Mouse (Mus musculus) cerebellum, adult 18-20 months (tissue): ENCODE data around the gene Olfr1102.

Experiments used
- DNase-seq, 2 experiments: peaks; one replicate each; pipeline ENCODE4 v3.0.0; 2021

Gene Olfr1102

GRCm38 (mm10) chr2:86998098-86998497, at the start of gene Olfr1102:
Gene Olfr1102 (plus strand): TSS chr2:86998398.
- no peak for DNase-seq

DNA sequence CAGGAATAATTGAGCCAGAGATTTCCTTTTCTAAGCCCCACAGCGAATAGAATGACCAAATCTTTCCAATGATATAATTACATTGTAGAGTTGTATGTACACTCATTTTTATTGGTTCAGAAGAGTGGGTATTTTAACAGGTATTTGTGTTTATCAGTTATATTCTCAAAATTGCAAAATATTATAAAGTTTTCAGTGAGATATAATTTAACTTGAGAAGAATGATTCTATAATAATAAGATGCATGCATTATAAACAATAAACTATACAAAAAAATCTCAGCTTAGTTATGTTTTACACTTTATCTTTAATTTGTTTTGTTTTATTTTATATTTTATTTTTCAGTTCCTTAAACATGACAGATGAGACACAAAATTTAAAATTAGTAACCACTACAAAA, 37.6 kb upstream of the Olfr1102 start, which contains the start of gene Olfr1099:
Gene Olfr1099, minus strand, starts transcription at position 101 of the 400 bp plus-strand sequence.
- no peak for DNase-seq

DNA sequence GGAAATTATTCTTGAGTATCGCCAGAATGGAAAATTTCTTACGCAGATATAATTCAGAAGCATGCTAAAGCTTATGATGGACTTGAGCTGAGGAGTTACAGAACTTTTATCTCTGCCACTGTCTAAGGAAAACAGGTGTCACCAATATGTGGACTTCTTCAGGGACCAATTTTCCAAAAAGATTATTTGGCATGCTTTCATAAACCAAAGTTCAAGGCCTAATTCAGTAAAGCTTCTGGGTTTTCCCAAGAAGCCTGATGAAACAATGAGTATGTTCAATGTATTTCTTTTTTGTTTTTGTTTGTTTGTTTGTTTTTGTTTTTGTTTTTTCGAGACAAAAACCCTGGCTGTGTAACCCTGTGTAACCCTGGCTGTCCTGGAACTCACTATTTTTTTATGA, 18.3 kb upstream of the Olfr1102 start, which contains the start of gene Olfr1100:
Gene Olfr1100, minus strand, starts transcription at position 101 of the 400 bp plus-strand sequence.
- no peak for DNase-seq

- DNase-seq: no peak
These were observed 7.1 kb upstream of the Olfr1102 start, which contains the start of gene Olfr1101 for GRCm38 (mm10) chr2:86991121-86991520. Gene Olfr1101 (minus strand): TSS chr2:86991221.

DNA sequence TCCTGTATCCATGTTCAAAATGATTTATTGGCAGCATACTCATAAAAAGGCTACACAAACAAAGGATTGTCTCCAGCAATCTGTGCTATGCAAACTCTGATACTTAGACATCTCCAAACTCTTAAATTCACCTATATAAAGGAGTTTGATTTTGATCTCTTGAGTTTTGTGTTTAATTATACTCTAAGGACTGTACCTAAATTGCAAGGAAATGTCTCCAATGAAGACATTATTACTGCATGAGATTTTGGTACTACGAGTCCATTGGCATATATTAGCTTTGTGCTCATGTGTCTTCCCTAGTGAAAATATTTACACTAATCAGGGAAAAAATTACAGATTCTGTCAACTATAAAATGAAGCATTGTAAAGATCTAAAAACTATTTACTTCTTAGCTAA, 28.8 kb downstream of the Olfr1102 start, which contains the start of gene Olfr1104:
Gene Olfr1104, minus strand, starts transcription at position 101 of the 400 bp plus-strand sequence.
- no peak for DNase-seq

DNA sequence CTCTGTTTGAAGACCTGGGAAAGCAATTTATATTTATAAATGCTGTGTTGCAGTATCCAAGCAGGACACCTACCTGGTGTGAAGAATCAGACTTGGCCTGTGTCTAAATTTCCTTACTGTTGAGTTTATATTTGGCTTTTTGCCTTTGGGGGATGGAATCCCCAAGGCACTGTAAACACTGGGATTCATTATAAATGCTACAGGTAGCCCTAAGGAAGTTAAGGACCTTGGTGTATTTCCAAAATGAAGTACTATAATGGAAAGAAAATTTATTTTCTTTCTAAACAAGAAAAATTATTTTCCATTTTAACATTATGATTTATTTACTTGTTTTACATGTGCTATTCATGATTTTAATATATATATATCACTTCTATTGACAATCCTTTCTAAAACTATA, 38.2 kb downstream of the Olfr1102 start, which contains the start of gene Olfr1105:
Gene Olfr1105, minus strand, starts transcription at position 101 of the 400 bp plus-strand sequence.
- no peak for DNase-seq

GRCm38 (mm10) chr2:87052173-87052572, 54.0 kb downstream of the Olfr1102 start, which contains the start of gene Olfr1106:
Gene Olfr1106 (minus strand): TSS chr2:87052273.
- DNase-seq: no peak
